Mouse (Mus musculus) heart, embryonic 12.5 days (tissue): ENCODE measurements at regions not wholly inside any gene's neighbourhood (a gene's known extent, or its start where the extent isn't known, plus 50 kb on each side); places are given as distances from the start of the nearest gene placed in this dataset.
"Not testable (repeated sequence)": the region's sequence is repeated elsewhere in the genome, so short reads cannot be mapped to it uniquely, and the experiment has no call there.

Source experiments
- ATAC-seq: fragments of 200-750 bp; cut with Nextera tagmentation; 2 replicates; pipeline ENCODE4 v1.8.0; 2017; ENCODE audit warnings: moderate TSS enrichment, moderate library complexity; ENCODE audit not compliant: insufficient number of reproducible peaks, low FRiP score
- H3K27ac ChIP-seq: fragments of 300-500 bp; sonication (generic); 2 replicates; pipeline ENCODE4 v1.5.1; 2016; ENCODE audit warnings: mild to moderate bottlenecking, moderate library complexity; ENCODE audit not compliant: poor library complexity, severe bottlenecking
- H3K27me3 ChIP-seq: fragments of 300-500 bp; sonication (generic); replicated peaks from 2 replicates; pipeline ENCODE4 v1.6.1; 2016; ENCODE audit warnings: mild to moderate bottlenecking, moderate library complexity
- H3K36me3 ChIP-seq: fragments of 300-500 bp; sonication (generic); 2 replicates; pipeline ENCODE4 v1.6.1; 2016; ENCODE audit warnings: mild to moderate bottlenecking, moderate library complexity
- H3K4me1 ChIP-seq: fragments of 300-500 bp; sonication (generic); replicated peaks from 2 replicates; pipeline ENCODE4 v1.6.1; 2016; ENCODE audit warnings: mild to moderate bottlenecking
- H3K4me2 ChIP-seq: fragments of 300-500 bp; sonication (generic); 2 replicates; pipeline ENCODE4 v1.6.1; 2016; ENCODE audit warnings: mild to moderate bottlenecking, moderate library complexity
- H3K4me3 ChIP-seq: fragments of 300-500 bp; sonication (generic); 2 replicates; pipeline ENCODE4 v1.5.1; 2016; ENCODE audit warnings: mild to moderate bottlenecking
- H3K9ac ChIP-seq: fragments of 300-500 bp; sonication (generic); 2 replicates; pipeline ENCODE4 v1.6.1; 2016; ENCODE audit warnings: mild to moderate bottlenecking, moderate library complexity
- H3K9me3 ChIP-seq: fragments of 300-500 bp; sonication (generic); replicated peaks from 2 replicates; pipeline ENCODE4 v1.6.1; 2016; ENCODE audit warnings: mild to moderate bottlenecking, moderate library complexity
- WGBS: fragments of 180-500 bp; shearing (Covaris S2); methylation state at CpG from one replicate; pipeline ENCODE4 v1.1.7; 2016; 5-methylcytosine and 5-hydroxymethylcytosine counted together

DNA sequence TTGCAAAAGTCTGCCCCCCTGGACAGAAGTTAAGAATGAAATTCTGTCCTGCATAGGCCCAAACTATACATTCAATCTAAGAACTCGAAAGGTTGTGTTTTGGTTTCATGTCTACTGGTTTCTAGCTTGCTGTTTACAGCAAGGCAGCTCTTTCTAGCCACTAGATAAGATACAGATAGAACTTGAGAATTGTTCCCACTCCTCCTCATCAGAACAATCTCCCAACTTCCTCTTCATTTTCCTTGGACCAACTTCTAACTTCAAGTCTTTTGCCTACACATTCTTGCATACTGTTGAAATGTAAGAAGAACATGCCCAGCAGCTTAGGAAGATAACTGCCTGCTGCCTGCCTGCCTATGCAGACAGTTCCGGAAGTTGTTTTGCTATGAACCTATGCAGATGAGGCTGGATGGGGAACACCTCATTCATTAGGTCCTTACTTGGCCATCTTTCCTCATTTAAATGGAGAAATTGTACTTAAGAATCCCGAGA is 624.9 kb downstream of the Fam19a2 start:
- no peak overlapping the region for H3K4me3 ChIP-seq
- ATAC-seq, result no peak
- WGBS, result 72% methylated on average over 3 of the region's 3 CpGs

DNA sequence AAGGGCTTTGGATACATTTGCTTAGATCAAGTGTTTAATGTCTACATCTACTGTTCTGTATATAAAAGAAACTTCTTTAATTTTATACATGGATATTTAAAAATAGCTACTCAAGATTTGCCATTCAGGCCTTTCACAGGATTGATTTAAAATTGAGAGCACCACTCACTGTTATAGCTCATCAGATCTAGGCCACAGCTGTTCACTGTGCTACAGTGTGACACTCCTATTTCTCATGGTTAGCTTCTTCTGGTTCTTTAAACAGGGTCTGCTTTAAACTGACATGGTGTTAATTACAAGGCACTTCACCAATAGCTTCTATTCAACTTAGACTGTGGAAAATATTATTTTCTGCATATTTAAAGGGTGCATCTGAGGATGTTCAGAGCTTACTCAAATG is 655.3 kb downstream of the Fam19a2 start:
- Histone ChIP-seq H3K27me3 (no peaks in the 10 kb centered on the region), H3K27ac (no peak overlapping the region), H3K9me3 (no peaks in the 10 kb centered on the region), H3K4me2 (no peak overlapping the region), H3K9ac (no peak overlapping the region), H3K4me1 (no peaks in the 10 kb centered on the region), H3K36me3 (no peaks in the 10 kb centered on the region), H3K4me3 (no peak overlapping the region)
- no peak for ATAC-seq

More for the DNA sequence above, 624.9 kb downstream of the Fam19a2 start:
- Histone ChIP-seq H3K27ac (no peak overlapping the region), H3K36me3 (no peaks in the 10 kb centered on the region), H3K9ac (no peak overlapping the region), H3K9me3 (0 out of 2 replicates have a peak, but pooled peaks cover 4% of the 10 kb centered on the region), H3K4me1 (no peaks in the 10 kb centered on the region), H3K4me2 (no peak overlapping the region), H3K27me3 (no peaks in the 10 kb centered on the region)

- H3K4me2 ChIP-seq, result no peak overlapping the region
- H3K4me1 ChIP-seq, result no peaks in the 10 kb centered on the region
- H3K27ac ChIP-seq, result no peak overlapping the region
- no peak overlapping the region for H3K9ac ChIP-seq
- 56% methylated on average over 1 of the region's 1 CpGs for WGBS
- H3K9me3 ChIP-seq, result peaks cover 3% of the 10 kb centered on the region
- H3K27me3 ChIP-seq, result no peaks in the 10 kb centered on the region
- H3K36me3 ChIP-seq, result no peaks in the 10 kb centered on the region
- ATAC-seq, result no peak
- H3K4me3 ChIP-seq, result no peak overlapping the region
These were observed 666.2 kb downstream of the Fam19a2 start for GRCm38 (mm10) chr10:123929955-123930354.

DNA sequence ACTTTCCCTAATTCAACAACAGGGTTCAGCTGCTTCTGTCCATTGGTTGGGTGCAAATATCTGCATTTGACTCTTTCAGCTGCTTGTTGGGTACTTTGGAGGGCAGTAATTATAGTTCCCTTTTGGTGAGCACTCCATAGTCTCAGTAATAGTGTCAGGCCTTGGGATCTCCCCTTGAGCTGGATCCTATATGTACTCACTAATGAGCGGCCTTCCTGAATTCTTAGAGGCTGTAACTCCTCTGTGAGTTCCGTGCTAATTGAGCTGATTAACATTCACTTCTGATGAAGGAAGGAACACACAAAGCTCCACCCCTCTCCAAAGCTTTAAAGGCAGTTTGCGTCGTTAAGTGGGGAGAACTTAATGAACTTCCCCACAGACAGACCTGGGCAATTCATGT is 674.9 kb downstream of the Fam19a2 start:
- not testable (repeated sequence) for ATAC-seq, H3K9ac ChIP-seq, H3K4me1 ChIP-seq, H3K36me3 ChIP-seq, H3K27me3 ChIP-seq, H3K4me2 ChIP-seq, H3K9me3 ChIP-seq, H3K27ac ChIP-seq, H3K4me3 ChIP-seq
- WGBS, result 78% methylated on average over 4 of the region's 4 CpGs
